Comparison of ENCODE assay signal across 19 mouse cellular contexts in the genomic region with DNA sequence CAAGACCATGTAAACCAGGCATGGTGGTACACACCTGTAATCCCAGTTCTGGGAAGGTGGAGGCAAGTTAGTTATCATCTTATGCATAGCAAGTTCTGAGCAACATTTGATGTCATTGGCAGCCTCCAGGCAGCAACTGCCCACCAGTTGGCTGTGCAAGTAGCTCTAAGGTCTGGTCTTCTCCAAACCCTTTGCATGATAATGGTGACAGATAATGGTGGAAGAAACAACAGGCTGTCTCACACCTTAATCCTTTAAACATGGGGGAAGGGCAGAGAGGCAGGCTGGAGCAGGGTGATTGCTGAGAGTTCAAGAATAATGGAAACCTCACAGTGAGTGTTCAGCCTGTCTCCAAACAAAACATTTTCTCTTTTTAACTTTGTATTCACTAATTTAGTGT.
"Had no signal": no experiment of that assay in that cellular context is flagged by ENCODE, and none has a peak within 500 bp of the region (broad histone marks: within the 10 kb centered on the region; RNA-seq: fewer than 3 reads in every experiment).

No protein-coding gene starts in this region.

- DNase-seq: kidney, adult 2 months; kidney, postnatal 36 days; layer of hippocampus, postnatal 36 days; left cerebral cortex, postnatal 4 days; lung, adult 18-20 months; lung, postnatal 10 days; lung, postnatal 36 days; thymus, adult 2 months; thymus, postnatal 14 days; thymus, postnatal 4 days had no signal

- H3K9me3 ChIP-seq: limb, embryonic 12.5 days; limb, embryonic 15.5 days; liver, embryonic 15.5 days; lung, embryonic 15.5 days; megakaryocyte, embryonic 14.5 days; midbrain, embryonic 10.5 days; midbrain, embryonic 13.5 days had no signal

- H3K27me3 ChIP-seq: limb, embryonic 12.5 days; limb, embryonic 15.5 days; liver, embryonic 15.5 days; lung, embryonic 15.5 days; megakaryocyte, embryonic 14.5 days; midbrain, embryonic 13.5 days had no signal

- H3K36me3 ChIP-seq: limb, embryonic 12.5 days; limb, embryonic 15.5 days; liver, embryonic 15.5 days; lung, embryonic 15.5 days; midbrain, embryonic 10.5 days; midbrain, embryonic 13.5 days had no signal

- H3K4me3 ChIP-seq: left cerebral cortex, adult 2 months; limb, embryonic 12.5 days; limb, embryonic 15.5 days; liver, embryonic 15.5 days; lung, embryonic 15.5 days; megakaryocyte, embryonic 14.5 days; midbrain, embryonic 10.5 days; midbrain, embryonic 13.5 days had no signal

- ATAC-seq: midbrain, embryonic 13.5 days; midbrain, embryonic 16.5 days had no signal
